Comparison of ENCODE assay signal across 21 mouse cellular contexts in the genomic region with DNA sequence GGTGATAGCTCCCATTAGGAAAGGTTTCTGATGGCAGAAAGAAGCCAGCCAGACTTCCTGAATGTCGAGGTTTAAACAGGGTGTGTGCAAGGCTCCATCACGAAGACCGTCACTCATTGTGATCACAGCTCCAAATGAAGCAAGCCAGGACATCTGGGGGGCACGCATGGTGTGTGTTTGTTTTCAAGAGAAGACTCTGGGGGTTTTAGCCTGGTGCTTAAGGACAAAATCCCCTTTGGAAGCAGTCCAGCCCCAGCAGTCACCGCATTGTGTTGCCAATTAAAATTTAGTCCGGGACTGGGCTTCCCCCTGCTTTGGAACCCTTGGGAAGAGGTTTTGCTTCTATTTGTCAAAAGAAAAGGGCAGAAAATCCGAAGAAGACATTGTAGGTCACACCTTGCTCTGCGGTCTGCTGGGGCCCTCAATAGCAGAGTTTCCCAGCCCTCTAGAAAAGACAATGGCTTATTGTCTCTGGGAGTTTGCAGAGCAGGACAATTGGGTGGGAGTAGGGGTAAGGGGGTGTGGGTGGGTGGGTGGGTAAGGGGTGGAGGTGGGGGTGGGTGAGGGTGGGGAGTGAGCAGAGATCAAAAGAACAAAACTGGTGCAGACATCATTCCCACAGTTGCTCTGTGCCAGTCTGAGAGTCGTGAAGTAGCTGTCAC.
A peak's percentile ranks its signal among the peaks of the same experiment; 100 is the strongest.
DNase-seq lines count a peak whose midpoint lies in the region; ATAC-seq lines count a peak whose summit lies in the region.
"Had no signal": no experiment of that assay in that cellular context is flagged by ENCODE, and none has a peak within 500 bp of the region (broad histone marks: within the 10 kb centered on the region; RNA-seq: fewer than 3 reads in every experiment).

No protein-coding gene starts in this region.

- no peak overlapping the region for H3K9ac ChIP-seq in hindbrain, embryonic 11.5 days (ENCODE audit: low read depth, low read length)
- H3K9ac ChIP-seq in hindbrain, embryonic 16.5 days (ENCODE audit: low read depth, low read length) = no peak overlapping the region
- H3K9ac ChIP-seq in embryonic facial prominence, embryonic 14.5 days (ENCODE audit: low read depth, low read length) = no peak overlapping the region
- H3K9ac ChIP-seq in hindbrain, embryonic 12.5 days = no peak overlapping the region
- H3K9ac ChIP-seq in midbrain, embryonic 15.5 days = no peak overlapping the region
- H3K9ac ChIP-seq: embryonic facial prominence, embryonic 13.5 days; lung, embryonic 14.5 days had no signal

- WGBS in hindbrain, embryonic 11.5 days = 9% methylated on average over 9 of the region's 9 CpGs
- 7% methylated on average over 9 of the region's 9 CpGs for WGBS in hindbrain, embryonic 16.5 days
- 11% methylated on average over 9 of the region's 9 CpGs for WGBS in embryonic facial prominence, embryonic 14.5 days
- 5% methylated on average over 9 of the region's 9 CpGs for WGBS in hindbrain, embryonic 12.5 days
- WGBS in midbrain, embryonic 15.5 days = 4% methylated on average over 9 of the region's 9 CpGs

- H3K27me3 ChIP-seq in hindbrain, embryonic 11.5 days (ENCODE audit: control insufficient read depth, insufficient read depth, low read length) = no peaks in the 10 kb centered on the region
- H3K27me3 ChIP-seq in hindbrain, embryonic 16.5 days (replicated peaks; ENCODE audit: control insufficient read depth, insufficient read depth, low read length) = no peaks in the 10 kb centered on the region
- H3K27me3 ChIP-seq in embryonic facial prominence, embryonic 14.5 days (replicated peaks; ENCODE audit: control insufficient read depth, insufficient read depth, low read length) = no peaks in the 10 kb centered on the region
- no peaks in the 10 kb centered on the region for H3K27me3 ChIP-seq in hindbrain, embryonic 12.5 days
- H3K27me3 ChIP-seq in midbrain, embryonic 15.5 days (replicated peaks) = no peaks in the 10 kb centered on the region
- H3K27me3 ChIP-seq: embryonic facial prominence, embryonic 13.5 days had no signal

- no peaks in the 10 kb centered on the region for H3K36me3 ChIP-seq in hindbrain, embryonic 11.5 days (ENCODE audit: control insufficient read depth, insufficient read depth, low read length)
- H3K36me3 ChIP-seq in hindbrain, embryonic 16.5 days (ENCODE audit: control insufficient read depth, insufficient read depth, low read length) = peaks cover 3% of the 10 kb centered on the region; the same call in 1 of the 2 replicates
- H3K36me3 ChIP-seq in embryonic facial prominence, embryonic 14.5 days (ENCODE audit: control insufficient read depth, insufficient read depth, low read length) = no peaks in the 10 kb centered on the region
- H3K36me3 ChIP-seq in hindbrain, embryonic 12.5 days = peaks cover 5% of the 10 kb centered on the region; the same call in 1 of the 2 replicates
- H3K36me3 ChIP-seq in midbrain, embryonic 15.5 days (replicated peaks) = no peaks in the 10 kb centered on the region; the same call in 1 of the 2 replicates

- DNase-seq in hindbrain, embryonic 11.5 days (ENCODE audit: low spot score) = no peak
- DNase-seq in embryonic facial prominence, embryonic 14.5 days (ENCODE audit: low spot score) = peak; percentile 63
- no peak for DNase-seq in left cerebral cortex, adult 11 months (ENCODE audit: low spot score)
- DNase-seq in adrenal gland, adult 18-20 months (ENCODE audit: low spot score in 2 of 2) = no peak
- no peak for DNase-seq in embryo, embryonic 10.5 days (ENCODE audit: low spot score)
- DNase-seq: adrenal gland, adult 2 months; cerebellum, adult 8-10 months; gastrocnemius, postnatal 25 days; heart, adult 2 months; kidney, adult 11 months; left cerebral cortex, postnatal 4 days; lung, embryonic 14.5 days; lung, postnatal 36 days; spleen, adult 18-20 months; thymus, postnatal 36 days had no signal

- ATAC-seq in hindbrain, embryonic 11.5 days (ENCODE audit: low FRiP score) = 0 out of 2 replicates have a peak, but pooled peaks have one; percentile 43
- ATAC-seq in hindbrain, embryonic 16.5 days = no peak
- no peak for ATAC-seq in embryonic facial prominence, embryonic 14.5 days (ENCODE audit: low read depth)
- ATAC-seq in hindbrain, embryonic 12.5 days (ENCODE audit: low FRiP score) = 0 out of 2 replicates have a peak, but pooled peaks have one; percentile 54
- ATAC-seq in midbrain, embryonic 15.5 days (replicated peaks) = no peak

- no peak overlapping the region for H3K27ac ChIP-seq in hindbrain, embryonic 11.5 days (ENCODE audit: low read depth, low read length)
- no peak overlapping the region for H3K27ac ChIP-seq in hindbrain, embryonic 16.5 days (ENCODE audit: low read depth, low read length)
- H3K27ac ChIP-seq in embryonic facial prominence, embryonic 14.5 days (replicated peaks; ENCODE audit: low read depth, low read length) = no peak overlapping the region
- no peak overlapping the region for H3K27ac ChIP-seq in hindbrain, embryonic 12.5 days
- H3K27ac ChIP-seq in midbrain, embryonic 15.5 days = peak overlapping the region; percentile 5; the same call in 1 of the 2 replicates
- H3K27ac ChIP-seq: embryonic facial prominence, embryonic 13.5 days; heart, adult 2 months; kidney, postnatal 0 days had no signal

- no peak overlapping the region for H3K4me3 ChIP-seq in hindbrain, embryonic 11.5 days (ENCODE audit: low read depth, low read length)
- H3K4me3 ChIP-seq in hindbrain, embryonic 16.5 days (ENCODE audit: low read length) = no peak overlapping the region
- no peak overlapping the region for H3K4me3 ChIP-seq in embryonic facial prominence, embryonic 14.5 days (ENCODE audit: low read depth, low read length)
- no peak overlapping the region for H3K4me3 ChIP-seq in hindbrain, embryonic 12.5 days
- H3K4me3 ChIP-seq in midbrain, embryonic 15.5 days = no peak overlapping the region
- H3K4me3 ChIP-seq: embryonic facial prominence, embryonic 13.5 days; heart, adult 2 months had no signal

- no peaks in the 10 kb centered on the region for H3K9me3 ChIP-seq in hindbrain, embryonic 11.5 days (ENCODE audit: control insufficient read depth, low read length)
- H3K9me3 ChIP-seq in hindbrain, embryonic 16.5 days (ENCODE audit: control insufficient read depth, low read length) = no peaks in the 10 kb centered on the region
- no peaks in the 10 kb centered on the region for H3K9me3 ChIP-seq in embryonic facial prominence, embryonic 14.5 days (ENCODE audit: control insufficient read depth, low read length)
- H3K9me3 ChIP-seq in hindbrain, embryonic 12.5 days (replicated peaks) = no peaks in the 10 kb centered on the region
- no peaks in the 10 kb centered on the region for H3K9me3 ChIP-seq in midbrain, embryonic 15.5 days

- H3K4me2 ChIP-seq in hindbrain, embryonic 11.5 days (replicated peaks; ENCODE audit: low read depth, low read length) = no peak overlapping the region
- H3K4me2 ChIP-seq in hindbrain, embryonic 16.5 days (ENCODE audit: low read length) = no peak overlapping the region
- H3K4me2 ChIP-seq in embryonic facial prominence, embryonic 14.5 days (ENCODE audit: low read depth, low read length) = no peak overlapping the region
- H3K4me2 ChIP-seq in hindbrain, embryonic 12.5 days (replicated peaks) = peak overlapping the region; percentile 15
- no peak overlapping the region for H3K4me2 ChIP-seq in midbrain, embryonic 15.5 days
- H3K4me2 ChIP-seq: embryonic facial prominence, embryonic 13.5 days; liver, embryonic 11.5 days; lung, embryonic 14.5 days had no signal

- H3K4me1 ChIP-seq in hindbrain, embryonic 11.5 days (replicated peaks; ENCODE audit: control insufficient read depth, insufficient read depth, low read length) = peaks cover 3% of the 10 kb centered on the region; the same call in 1 of the 2 replicates
- peaks cover 13% of the 10 kb centered on the region for H3K4me1 ChIP-seq in hindbrain, embryonic 16.5 days (ENCODE audit: control insufficient read depth, insufficient read depth, low read depth, low read length)
- H3K4me1 ChIP-seq in embryonic facial prominence, embryonic 14.5 days (ENCODE audit: control insufficient read depth, insufficient read depth, low read length) = peaks cover 10% of the 10 kb centered on the region
- peaks cover 40% of the 10 kb centered on the region for H3K4me1 ChIP-seq in hindbrain, embryonic 12.5 days
- H3K4me1 ChIP-seq in midbrain, embryonic 15.5 days = peaks cover 21% of the 10 kb centered on the region

Comparison
In these comparisons a context has a peak if more than half of its experiments do, and no peak if none do; other contexts are left out.
1. ATAC-seq: peak in hindbrain, embryonic 11.5 days (single experiment) and hindbrain, embryonic 12.5 days (single experiment); none in hindbrain, embryonic 16.5 days (single experiment), embryonic facial prominence, embryonic 14.5 days (single experiment) and midbrain, embryonic 15.5 days (single experiment).